Mouse (Mus musculus): ENCODE measurements around the gene Mrgpra3. TPM values are rescaled to one million over a fixed set of nuclear protein-coding genes. Genes with fewer than 3 reads are reported as not detected.

Gene Mrgpra3
- total RNA-seq (2014; rRNA removed; ENCODE audit: low replicate concordance) (not detected in 2 replicates), polyA plus RNA-seq (2015; fragmentation: Nextera tagmentation; extraction: Ambion mirVana) (not detected in 2 replicates)

DNA sequence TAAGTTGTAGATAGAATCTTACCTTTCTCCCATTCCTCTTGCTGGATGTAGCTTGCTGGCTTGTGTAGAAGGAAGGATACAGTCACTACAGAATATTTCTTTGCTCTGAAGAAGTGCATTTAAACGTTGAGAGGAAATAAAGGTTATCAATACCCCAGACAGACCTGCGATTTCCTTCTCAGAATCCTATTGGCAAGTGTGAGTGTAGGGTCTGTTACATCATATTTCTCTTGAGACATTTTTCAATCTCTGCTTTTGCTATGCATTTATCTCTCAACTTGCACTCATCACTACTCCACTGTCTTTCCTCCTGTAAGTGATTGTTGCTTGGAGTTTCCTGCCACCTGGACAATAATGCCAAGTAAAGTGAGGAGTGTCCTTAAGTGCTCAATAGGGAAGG is at the start of gene Mrgpra3:
Mrgpra3 (minus strand) TSS at position 101 of the 400 bp plus-strand sequence.
- H3K9me3 ChIP-seq (replicated peaks; ENCODE audit: control insufficient read depth, low read length) = peaks cover 12% of the 10 kb centered on the region
- 45% methylated on average over 2 of the region's 2 CpGs for WGBS

More for the DNA sequence above, at the start of gene Mrgpra3:
- H3K4me1 ChIP-seq (ENCODE audit: control insufficient read depth, insufficient read depth) = no peaks in the 10 kb centered on the region
- DNase-seq (ENCODE audit: low spot score) = no peak
- no peak within 1 kb of the TSS for H3K4me3 ChIP-seq (ENCODE audit: low read depth, low read length)
- no peaks in the 10 kb centered on the region for H3K36me3 ChIP-seq (replicated peaks; ENCODE audit: control insufficient read depth, insufficient read depth, low read length)
- TF ChIP-seq EP300 (IDR thresholded peaks at IDR 0.05; ENCODE audit: low read depth) = no peak
- TF ChIP-seq CTCF (IDR thresholded peaks at IDR 0.05; ENCODE audit: low read depth) = no peak
- H3K27me3 ChIP-seq (ENCODE audit: control insufficient read depth, insufficient read depth, low read length) = no peaks in the 10 kb centered on the region
- no peak within 1 kb of the TSS for H3K4me2 ChIP-seq (ENCODE audit: low read depth, low read length)
- no peak within 1 kb of the TSS for H3K9ac ChIP-seq (replicated peaks; ENCODE audit: low read depth, low read length)
- H3K27ac ChIP-seq (ENCODE audit: low read depth) = no peak within 1 kb of the TSS
- no peak for ATAC-seq (ENCODE audit: insufficient read depth, low read depth)

Other genes with a start within 250 kb of the Mrgpra3 start
- not detected in 2 replicates for gene Mrgpra1, start 247.1 kb downstream of the Mrgpra3 start, total RNA-seq (2014; rRNA removed; ENCODE audit: low replicate concordance)
- not detected in 2 replicates for gene Mrgpra1, start 247.1 kb downstream of the Mrgpra3 start, polyA plus RNA-seq (2015; fragmentation: Nextera tagmentation; extraction: Ambion mirVana)
- gene Mrgpra2a, start 149.2 kb downstream of the Mrgpra3 start, total RNA-seq (2014; rRNA removed; ENCODE audit: low replicate concordance) = not detected in 2 replicates
- not detected in 2 replicates for gene Mrgpra2a, start 149.2 kb downstream of the Mrgpra3 start, polyA plus RNA-seq (2015; fragmentation: Nextera tagmentation; extraction: Ambion mirVana)
- gene Mrgpra2b, start 72.5 kb downstream of the Mrgpra3 start, total RNA-seq (2014; rRNA removed; ENCODE audit: low replicate concordance) = not detected in 2 replicates
- not detected in 2 replicates for gene Mrgpra2b, start 72.5 kb downstream of the Mrgpra3 start, polyA plus RNA-seq (2015; fragmentation: Nextera tagmentation; extraction: Ambion mirVana)